Mouse (Mus musculus): ENCODE measurements around the gene Zfp966. TPM values are rescaled to one million over a fixed set of nuclear protein-coding genes. Genes with fewer than 3 reads are reported as not detected.
"Not testable (repeated sequence)": the region's sequence is repeated elsewhere in the genome, so short reads cannot be mapped to it uniquely, and the experiment has no call there.

Gene Zfp966
- 3.1 and 3.5 TPM in 2 replicates for polyA plus RNA-seq (2014; fragmentation: Nextera tagmentation; extraction: Ambion mirVana)

DNA sequence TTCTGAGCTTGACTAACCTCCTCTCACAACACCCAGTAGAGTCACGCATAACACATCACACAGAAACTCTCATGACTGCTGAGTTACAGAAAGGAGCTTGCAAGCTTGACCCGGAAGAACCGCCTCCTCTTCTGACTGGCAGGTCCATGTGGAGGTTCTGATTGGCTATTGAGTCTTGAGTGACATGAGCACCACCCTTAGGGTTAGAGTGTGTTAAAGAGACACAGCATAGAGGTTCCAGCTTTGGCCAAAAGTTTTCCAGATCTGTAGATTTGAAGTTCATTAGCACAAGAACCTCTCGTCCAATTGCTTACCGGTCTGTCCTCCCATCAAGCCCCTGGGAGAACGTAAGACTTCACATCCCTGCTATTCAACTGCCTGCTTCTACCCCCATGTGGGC is at the start of gene Zfp966:
Gene Zfp966, minus strand, starts transcription at position 101 of the 400 bp plus-strand sequence.
- not testable (repeated sequence) for H3K9me3 ChIP-seq (ENCODE audit: control insufficient read depth, low read length); ATAC-seq (ENCODE audit: low read depth); H3K4me1 ChIP-seq (ENCODE audit: control insufficient read depth, insufficient read depth, low read length); H3K9ac ChIP-seq (ENCODE audit: low read depth, low read length); H3K4me3 ChIP-seq (ENCODE audit: low read depth, low read length); DNase-seq (ENCODE audit: low spot score); H3K27me3 ChIP-seq (replicated peaks; ENCODE audit: control insufficient read depth, insufficient read depth, low read length); H3K27ac ChIP-seq (replicated peaks; ENCODE audit: low read depth, low read length); H3K4me2 ChIP-seq (ENCODE audit: low read depth, low read length); H3K36me3 ChIP-seq (ENCODE audit: control insufficient read depth, insufficient read depth, low read length)
- WGBS, result no CpG with 5 or more reads among the region's 6 CpGs

DNA sequence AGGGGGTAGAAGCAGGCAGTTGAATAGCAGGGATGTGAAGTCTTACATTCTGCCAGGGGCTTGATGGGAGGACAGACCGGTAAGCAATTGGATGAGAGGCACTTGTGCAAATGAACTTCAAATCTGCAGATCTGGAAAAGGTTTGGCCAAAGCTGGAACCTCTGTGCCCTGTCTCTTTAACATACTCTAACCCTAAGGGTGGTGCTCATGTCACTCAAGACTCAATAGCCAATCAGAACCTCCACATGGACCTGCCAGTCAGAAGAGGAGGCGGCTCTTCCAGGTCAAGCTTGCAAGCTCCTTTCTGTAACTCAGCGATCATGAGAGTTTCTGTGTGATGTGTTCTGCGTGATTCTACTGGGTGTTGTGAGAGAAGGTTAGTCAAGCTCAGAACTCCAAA is 34.1 kb upstream of the Zfp966 start, which contains the start of gene Gm2026:
Gene Gm2026, plus strand, starts transcription at position 301 of the 400 bp plus-strand sequence.
- H3K4me2 ChIP-seq (ENCODE audit: low read depth, low read length); H3K4me3 ChIP-seq (ENCODE audit: low read depth, low read length); H3K4me1 ChIP-seq (ENCODE audit: control insufficient read depth, insufficient read depth, low read length); H3K27me3 ChIP-seq (replicated peaks; ENCODE audit: control insufficient read depth, insufficient read depth, low read length); H3K9ac ChIP-seq (ENCODE audit: low read depth, low read length); H3K9me3 ChIP-seq (ENCODE audit: control insufficient read depth, low read length); DNase-seq (ENCODE audit: low spot score); H3K36me3 ChIP-seq (ENCODE audit: control insufficient read depth, insufficient read depth, low read length); ATAC-seq (ENCODE audit: low read depth); H3K27ac ChIP-seq (replicated peaks; ENCODE audit: low read depth, low read length): not testable (repeated sequence)
- no CpG with 5 or more reads among the region's 4 CpGs for whole genome bisulfite sequencing

DNA sequence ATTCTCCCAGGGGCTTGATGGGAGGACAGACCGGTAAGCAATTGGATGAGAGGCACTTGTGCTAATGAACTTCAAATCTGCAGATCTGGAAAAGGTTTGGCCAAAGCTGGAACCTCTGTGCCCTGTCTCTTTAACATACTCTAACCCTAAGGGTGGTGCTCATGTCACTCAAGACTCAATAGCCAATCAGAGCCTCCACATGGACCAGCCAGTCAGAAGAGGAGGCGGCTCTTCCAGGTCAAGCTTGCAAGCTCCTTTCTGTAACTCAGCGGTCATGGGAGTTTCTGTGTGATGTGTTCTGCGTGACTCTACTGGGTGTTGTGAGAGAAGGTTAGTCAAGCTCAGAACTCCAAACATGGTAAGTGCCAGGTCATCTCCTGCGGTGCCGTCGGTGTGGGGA is 61.9 kb downstream of the Zfp966 start, which contains the start of gene Gm6710:
Gene Gm6710, plus strand, starts transcription at position 196 of the 400 bp plus-strand sequence.
- H3K4me2 ChIP-seq (ENCODE audit: low read depth, low read length); DNase-seq (ENCODE audit: low spot score): not testable (repeated sequence)
- no CpG with 5 or more reads among the region's 7 CpGs for WGBS

More for the DNA sequence above, 61.9 kb downstream of the Zfp966 start, which contains the start of gene Gm6710:
- H3K4me1 ChIP-seq (ENCODE audit: control insufficient read depth, insufficient read depth, low read length); H3K9me3 ChIP-seq (ENCODE audit: control insufficient read depth, low read length); H3K27ac ChIP-seq (replicated peaks; ENCODE audit: low read depth, low read length); H3K36me3 ChIP-seq (ENCODE audit: control insufficient read depth, insufficient read depth, low read length); H3K27me3 ChIP-seq (replicated peaks; ENCODE audit: control insufficient read depth, insufficient read depth, low read length); ATAC-seq (ENCODE audit: low read depth); H3K4me3 ChIP-seq (ENCODE audit: low read depth, low read length); H3K9ac ChIP-seq (ENCODE audit: low read depth, low read length): not testable (repeated sequence)

Other genes starting within 250 kb of the Zfp966 start
- gene Zfp969, start 227.5 kb downstream of the Zfp966 start, polyA plus RNA-seq (2014; fragmentation: Nextera tagmentation; extraction: Ambion mirVana), result 22.0 and 28.2 TPM in 2 replicates
- gene Gm2007, start 189.6 kb downstream of the Zfp966 start, polyA plus RNA-seq (2014; fragmentation: Nextera tagmentation; extraction: Ambion mirVana), result not detected in 2 replicates
- 3.8 and 4.4 TPM in 2 replicates for gene Gm14288, start 130.0 kb downstream of the Zfp966 start, polyA plus RNA-seq (2014; fragmentation: Nextera tagmentation; extraction: Ambion mirVana)
- gene Gm6710, start 61.9 kb downstream of the Zfp966 start, polyA plus RNA-seq (2014; fragmentation: Nextera tagmentation; extraction: Ambion mirVana), result 20.3 and 21.3 TPM in 2 replicates
- gene Gm2026, start 34.2 kb upstream of the Zfp966 start, polyA plus RNA-seq (2014; fragmentation: Nextera tagmentation; extraction: Ambion mirVana), result 26.8 and 27.4 TPM in 2 replicates
- gene Gm2004, start 218.7 kb upstream of the Zfp966 start, polyA plus RNA-seq (2014; fragmentation: Nextera tagmentation; extraction: Ambion mirVana), result 1.6 and 2.1 TPM in 2 replicates